Mouse (Mus musculus): ENCODE results near the gene Ccdc181.

The Ccdc181 gene

GRCm38 (mm10) chr1:164284007-164284406 lies 8.6 kb downstream of the Ccdc181 start:
- no peak for DNase-seq (ENCODE audit: low read depth, low spot score)

DNA sequence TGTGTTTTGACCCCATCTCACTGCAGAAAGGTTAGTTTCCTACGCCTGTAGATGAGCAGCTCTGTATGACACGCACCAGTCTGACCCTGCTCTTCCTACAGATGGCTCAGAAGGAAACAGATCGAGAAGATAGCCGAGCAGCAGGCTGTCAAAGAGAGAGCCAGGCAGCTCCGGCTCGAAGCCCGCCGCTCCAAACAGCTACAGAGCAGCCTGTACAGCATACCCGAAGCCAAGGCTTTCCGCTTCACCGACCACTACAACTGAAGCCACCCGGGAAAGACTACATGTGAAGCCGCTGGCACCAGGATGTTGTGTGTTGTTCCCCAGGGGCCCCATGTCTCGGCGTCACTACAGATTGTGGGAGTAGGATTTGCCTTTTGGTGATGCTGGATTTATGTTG lies 12.0 kb downstream of the Ccdc181 start:
- DNase-seq (ENCODE audit: low read depth, low spot score), result no peak

DNA sequence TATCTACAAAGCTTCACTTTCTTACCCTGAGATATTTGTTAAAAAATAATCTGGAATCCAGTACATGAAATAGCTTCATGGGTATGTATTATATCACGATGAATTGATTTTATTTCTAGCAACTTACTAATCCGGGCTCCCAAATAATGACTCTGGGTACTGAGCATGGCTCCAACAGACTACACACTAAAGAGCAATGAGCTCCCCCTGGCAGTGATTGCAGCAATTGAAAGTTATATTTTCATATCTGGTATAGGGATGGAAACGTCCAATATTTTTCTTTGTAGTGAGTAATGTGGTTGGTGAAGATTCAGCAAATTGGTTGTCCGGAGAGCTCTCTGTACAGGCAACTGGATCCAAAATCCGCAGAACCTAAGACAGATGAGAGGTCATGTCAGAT lies 16.7 kb downstream of the Ccdc181 start:
- DNase-seq (ENCODE audit: low read depth, low spot score), result no peak

DNA sequence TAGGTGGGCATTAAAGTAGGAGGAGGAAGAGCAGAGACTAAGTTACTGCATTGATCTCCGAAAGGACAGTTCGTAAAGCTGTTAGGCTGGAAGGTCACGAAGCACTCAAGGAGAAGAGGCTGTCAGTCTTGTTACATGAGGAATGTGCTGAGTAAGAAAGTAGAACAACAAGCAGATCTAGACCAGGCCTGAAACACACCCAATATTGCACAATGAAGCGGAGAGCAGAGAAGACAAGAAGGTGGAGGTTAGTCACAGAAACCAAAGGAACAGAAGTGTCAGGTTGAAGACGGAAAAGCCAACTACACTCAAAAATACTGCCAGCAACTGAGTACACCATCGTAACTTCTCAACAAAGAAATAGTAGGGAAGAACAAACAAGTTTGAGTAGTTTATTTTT lies 18.7 kb downstream of the Ccdc181 start:
- no peak for DNase-seq (ENCODE audit: low read depth, low spot score)

DNA sequence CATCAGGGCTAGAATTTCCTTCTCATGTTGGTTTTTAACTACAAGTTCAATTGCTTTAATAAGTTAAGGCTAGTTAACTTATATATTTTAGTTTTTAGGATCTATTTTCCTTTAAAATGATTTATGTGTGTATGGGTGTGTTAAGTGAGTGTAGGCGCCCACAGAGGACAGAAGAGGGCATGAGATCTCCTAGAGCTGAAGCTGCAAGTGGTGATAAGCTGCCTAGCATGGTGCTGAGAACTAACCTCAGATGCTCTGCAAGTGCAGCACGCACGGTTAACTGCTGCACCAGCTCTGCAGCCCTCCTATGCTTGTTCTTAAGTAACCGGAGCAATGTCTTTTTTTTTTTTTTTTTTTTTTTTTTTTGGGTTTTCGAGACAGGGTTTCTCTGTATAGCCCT lies 21.1 kb downstream of the Ccdc181 start:
- DNase-seq (ENCODE audit: low read depth, low spot score), result no peak

- no peak for DNase-seq (ENCODE audit: low read depth, low spot score)
Measured at GRCm38 (mm10) chr1:164301949-164302348, 26.6 kb downstream of the Ccdc181 start.

GRCm38 (mm10) chr1:164303821-164304220 lies 28.4 kb downstream of the Ccdc181 start, which contains the start of gene Nme7:
TSS of gene Nme7 (plus strand) at chr1:164304121.
- no peak for DNase-seq (ENCODE audit: low read depth, low spot score)

DNA sequence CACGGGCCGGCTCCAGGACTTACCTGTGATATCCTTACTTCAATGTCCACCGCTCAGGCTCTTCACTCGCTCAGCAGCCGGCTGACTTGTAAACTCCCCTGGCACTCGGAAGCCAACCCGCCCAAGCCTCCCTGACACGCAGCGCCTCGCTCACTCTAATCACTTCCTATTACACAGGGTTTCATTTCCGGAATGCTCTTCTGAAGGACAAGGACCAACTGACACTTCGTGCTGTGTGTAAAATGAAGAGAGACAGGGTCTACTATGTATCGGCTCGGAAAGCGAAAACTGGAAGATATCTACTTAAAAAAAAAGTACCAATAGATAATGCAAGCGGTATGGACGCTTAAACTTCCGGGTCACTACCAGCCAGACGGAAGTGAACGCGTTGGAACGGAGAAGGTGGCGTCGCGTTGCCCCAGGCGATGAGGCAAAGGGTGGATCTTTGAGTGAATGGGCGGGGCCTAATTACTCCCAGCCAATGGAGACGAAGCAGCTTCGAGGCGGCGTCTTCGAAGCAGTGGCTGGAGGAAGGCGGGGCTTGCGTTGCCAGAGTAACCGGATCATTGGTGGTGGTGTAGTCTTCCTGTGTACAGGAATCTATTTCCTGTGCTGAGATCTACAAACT lies 31.9 kb downstream of the Ccdc181 start, which contains the start of gene Blzf1:
Blzf1 (minus strand) TSS at position 366 of the 628 bp plus-strand sequence.
- peak; percentile 98 for DNase-seq (ENCODE audit: low read depth, low spot score)

DNA sequence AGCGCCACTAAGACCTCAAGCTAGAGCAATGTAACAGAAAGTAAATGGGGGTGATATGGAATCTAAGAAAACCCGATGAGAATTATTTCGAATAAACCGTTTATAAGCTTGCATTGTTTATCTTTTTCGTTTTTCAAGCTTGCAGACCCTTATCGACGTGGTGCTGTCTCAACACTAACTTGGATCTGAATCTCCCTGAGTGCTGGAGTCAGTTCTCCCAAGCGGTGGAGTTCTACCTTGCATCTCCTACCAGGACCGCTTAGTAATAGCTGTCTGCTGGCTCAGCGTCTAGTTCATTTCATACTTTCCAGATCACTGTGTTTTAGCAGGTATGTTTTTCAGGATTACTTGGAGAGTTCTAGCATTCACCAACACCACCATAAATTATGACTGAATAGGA lies 32.5 kb downstream of the Ccdc181 start:
- no peak for DNase-seq (ENCODE audit: low read depth, low spot score)

- DNase-seq (ENCODE audit: low read depth, low spot score), result no peak
Measured at GRCm38 (mm10) chr1:164314085-164314484, 38.7 kb downstream of the Ccdc181 start.

DNA sequence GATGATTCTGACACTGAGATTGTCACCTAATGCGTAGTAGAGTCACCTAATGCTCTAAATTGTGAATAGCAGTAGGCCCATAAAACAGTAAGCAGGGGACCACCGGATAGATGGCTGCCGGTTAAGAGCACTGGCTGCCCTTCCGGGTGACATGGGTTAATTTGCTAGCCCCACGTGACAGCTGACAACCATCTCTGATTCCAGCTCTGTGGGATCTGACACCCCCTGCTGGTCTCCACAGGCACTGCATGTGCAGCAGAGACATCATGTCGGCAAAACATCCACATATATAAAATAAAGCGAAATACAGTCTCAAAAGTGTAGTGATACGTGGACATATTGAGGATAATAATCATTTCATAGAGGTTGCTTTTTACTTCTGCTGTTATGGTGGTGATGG lies 39.9 kb downstream of the Ccdc181 start:
- peak; percentile 44 for DNase-seq (ENCODE audit: low read depth, low spot score)

DNA sequence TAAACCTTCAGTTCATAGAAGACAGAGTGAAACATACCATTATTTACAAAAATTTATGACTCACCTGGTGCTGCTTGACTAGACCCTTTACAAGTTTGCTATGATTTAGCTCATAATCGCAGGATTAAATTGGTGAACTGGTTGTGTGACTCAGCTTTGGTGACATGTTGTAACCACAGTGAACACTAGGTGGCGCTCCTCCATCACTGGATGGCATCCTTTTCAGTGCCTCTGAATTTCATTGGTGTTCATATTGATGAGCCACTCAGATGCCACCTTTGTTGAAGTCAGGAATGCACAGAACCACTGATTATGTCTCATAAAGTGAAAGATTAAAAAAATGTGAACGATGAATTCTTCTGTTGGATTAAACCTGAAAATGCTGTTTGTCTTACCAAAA lies 41.3 kb downstream of the Ccdc181 start:
- DNase-seq (ENCODE audit: low read depth, low spot score), result peak; percentile 68

DNA sequence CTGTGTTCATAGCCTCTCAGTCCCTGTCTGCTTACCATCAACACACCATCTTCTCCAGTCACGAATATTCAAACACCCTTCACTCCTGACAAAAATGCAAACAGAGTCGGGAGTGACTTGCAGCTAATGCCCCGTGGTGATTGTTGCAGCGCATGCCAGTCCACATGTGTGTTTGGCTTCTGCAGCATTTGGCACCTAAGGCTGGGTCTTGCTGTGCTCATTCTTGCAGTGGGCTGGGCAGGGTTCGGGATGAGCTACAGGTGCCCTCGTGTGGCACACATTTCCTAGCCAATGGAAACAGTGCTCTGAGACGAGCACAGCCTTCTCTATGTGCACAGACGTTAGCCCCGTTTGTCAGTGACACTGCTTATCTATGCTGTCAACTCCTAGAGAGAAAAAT lies 41.9 kb downstream of the Ccdc181 start:
- DNase-seq (ENCODE audit: low read depth, low spot score), result no peak

DNA sequence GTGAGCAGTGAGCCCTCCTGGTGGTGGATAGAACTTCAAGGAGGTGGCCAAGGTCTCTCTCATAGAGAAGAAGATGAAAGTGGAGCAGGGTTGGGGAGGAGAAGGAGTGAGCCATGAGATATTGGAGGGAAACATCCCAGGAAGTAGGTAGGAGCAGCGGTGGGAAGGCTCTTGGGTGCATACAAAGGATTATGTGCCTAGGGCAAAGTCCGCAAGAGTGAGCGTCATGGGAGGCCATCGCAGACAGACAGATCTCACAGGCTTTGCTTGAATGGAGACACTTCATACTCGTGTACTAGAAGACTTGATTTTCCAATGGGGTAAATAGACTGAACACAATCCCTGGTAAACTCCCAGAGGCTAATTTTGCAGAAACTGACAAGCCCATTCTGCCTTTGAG lies 43.1 kb downstream of the Ccdc181 start:
- no peak for DNase-seq (ENCODE audit: low read depth, low spot score)

DNA sequence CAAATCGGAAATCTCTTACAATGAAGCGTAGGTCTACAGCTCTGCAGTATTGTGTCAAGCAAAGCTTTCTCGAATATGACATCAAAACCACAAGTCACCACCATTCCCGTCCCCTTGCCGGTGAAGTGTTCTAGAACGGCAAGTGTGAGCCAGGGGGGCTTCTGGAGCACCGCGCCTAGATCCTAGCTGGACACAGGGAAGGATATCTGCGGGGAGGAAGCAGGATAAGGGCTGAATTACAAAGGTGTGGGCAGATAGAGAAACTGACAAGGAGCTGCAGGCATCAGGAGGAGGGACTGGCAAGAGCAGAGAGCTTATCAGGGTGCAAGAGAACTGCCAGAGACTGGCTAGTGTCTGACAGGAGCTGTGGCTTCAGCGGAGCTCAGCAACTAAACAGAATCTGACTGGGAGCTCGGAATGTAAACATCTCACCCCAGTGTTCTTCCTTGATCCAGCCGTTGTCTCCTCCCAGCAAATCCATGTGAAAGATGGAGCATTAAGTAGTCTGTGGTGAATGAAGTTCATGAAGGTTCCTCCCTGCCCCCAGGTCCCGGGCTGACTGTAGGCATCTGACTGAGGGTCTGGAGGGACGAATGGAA lies 44.3 kb downstream of the Ccdc181 start:
- DNase-seq (ENCODE audit: low read depth, low spot score), result no peak

- DNase-seq (ENCODE audit: low read depth, low spot score), result no peak
Measured at GRCm38 (mm10) chr1:164320731-164321130, 45.3 kb downstream of the Ccdc181 start.

DNA sequence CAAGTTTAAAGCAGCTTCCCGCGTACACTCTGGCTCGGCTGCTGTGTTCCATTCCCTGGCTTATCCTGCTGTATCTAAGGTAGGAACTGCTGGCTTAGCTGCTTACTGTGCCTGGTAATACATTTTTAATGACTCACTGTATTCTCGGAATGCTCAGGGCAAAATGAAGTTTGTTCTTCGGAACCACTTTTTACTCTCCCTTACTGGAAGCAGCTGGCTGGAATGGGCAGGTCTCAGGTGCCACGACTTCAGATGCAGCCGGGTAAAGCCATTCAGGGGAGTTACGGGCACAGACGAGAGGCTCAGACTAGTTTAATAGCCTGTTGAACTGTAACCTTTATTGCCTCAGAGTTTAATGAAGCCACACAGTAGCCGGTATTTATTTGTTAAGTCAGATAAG lies 46.0 kb downstream of the Ccdc181 start:
- no peak for DNase-seq (ENCODE audit: low read depth, low spot score)

DNA sequence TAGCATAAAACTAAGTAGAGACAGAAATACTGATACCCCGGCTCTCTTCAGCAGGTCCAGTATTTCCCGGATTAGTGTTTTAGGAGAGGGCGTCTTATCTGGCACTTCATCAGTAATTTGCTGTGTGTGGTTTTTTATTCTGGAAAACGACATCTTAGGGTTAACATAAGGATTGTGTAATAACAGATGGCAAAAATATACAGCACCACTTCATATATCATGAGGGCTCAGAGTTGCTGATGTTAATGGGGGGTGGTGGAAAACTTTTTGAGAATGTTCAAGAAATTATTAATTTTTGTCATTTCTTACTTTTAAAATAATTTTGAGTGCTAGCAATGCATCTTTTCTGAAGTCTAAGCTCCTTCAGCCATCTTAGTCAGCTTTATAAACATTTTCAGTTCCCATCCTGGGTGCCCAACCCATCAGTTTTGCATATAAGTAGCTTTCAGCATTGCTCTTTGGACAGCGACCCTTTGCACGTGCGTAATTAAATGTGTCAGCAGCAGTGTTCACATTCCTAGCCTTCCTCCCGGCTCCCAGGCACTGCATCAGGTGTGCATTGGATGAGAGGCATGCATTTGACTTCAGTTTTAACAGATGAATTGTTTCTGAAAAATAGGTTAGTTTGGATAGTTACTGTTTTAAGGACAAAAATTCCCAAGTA lies 47.7 kb downstream of the Ccdc181 start:
- DNase-seq (ENCODE audit: low read depth, low spot score), result no peak

DNA sequence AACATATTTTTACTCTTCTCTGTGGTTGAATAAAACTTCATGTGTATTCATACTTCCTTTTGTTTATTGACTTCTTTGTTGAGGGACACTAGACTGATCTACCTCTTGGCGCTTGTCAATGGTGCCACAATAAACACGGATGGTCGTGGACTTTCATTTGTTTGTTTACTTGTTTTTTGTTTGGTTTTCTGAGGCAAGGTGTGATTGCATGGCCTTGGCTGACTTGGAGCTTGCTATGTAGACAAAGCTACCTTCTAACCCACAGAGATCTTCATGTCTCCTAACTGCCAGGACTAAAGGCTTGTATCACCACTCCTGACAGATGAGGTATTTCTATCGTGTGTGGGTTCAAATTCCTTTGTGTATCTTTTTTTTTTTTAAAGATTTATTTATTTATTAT lies 48.8 kb downstream of the Ccdc181 start:
- no peak for DNase-seq (ENCODE audit: low read depth, low spot score)

DNA sequence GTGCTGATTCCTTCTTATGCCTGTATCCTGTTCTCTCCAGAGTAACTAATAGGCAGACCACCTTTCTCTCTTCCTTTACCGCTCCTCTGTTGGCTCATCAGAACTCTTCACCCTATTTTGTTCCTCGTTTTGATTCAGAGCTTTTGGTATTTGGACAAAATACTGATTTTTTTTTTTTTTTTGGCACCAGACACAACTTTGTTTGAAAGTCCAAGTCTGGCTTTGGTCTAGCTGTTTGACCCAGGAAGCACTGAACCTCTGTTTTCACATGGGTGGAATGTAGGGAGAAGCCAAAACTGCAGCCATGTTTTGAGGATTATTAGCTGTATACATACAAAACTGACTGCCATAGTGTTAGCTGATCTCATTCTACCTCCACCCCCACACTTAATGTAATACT lies 49.5 kb downstream of the Ccdc181 start:
- no peak for DNase-seq (ENCODE audit: low read depth, low spot score)

DNA sequence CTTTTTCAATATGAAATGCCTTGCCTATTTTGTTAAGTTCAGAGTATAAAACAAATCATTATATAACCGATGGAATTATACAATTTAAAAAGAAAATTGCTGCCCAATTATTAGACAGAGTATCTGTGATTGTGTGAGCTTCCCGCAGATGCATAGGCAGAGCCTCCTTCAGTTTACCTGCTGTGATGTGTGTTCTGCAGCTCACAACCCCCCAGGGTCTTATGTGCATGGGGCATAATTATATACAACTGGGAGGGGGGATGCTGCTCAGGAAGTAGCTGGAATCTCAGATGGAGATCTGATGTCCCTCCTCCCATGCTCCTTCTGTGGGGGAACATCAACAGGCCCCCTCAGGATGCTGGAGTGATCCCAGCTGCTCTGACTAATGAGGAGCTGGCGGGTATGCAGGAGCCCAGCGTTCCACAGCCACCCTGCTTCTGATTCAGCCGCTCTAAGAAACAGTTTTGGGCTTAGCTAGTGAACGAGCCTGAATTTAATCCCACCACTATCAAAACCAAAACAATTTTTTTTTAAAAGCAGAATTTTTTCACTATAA lies 51.3 kb downstream of the Ccdc181 start:
- no peak for DNase-seq (ENCODE audit: low read depth, low spot score)

- DNase-seq (ENCODE audit: low read depth, low spot score), result no peak
Measured at GRCm38 (mm10) chr1:164327764-164328163, 52.4 kb downstream of the Ccdc181 start.

GRCm38 (mm10) chr1:164332559-164332958 lies 57.2 kb downstream of the Ccdc181 start:
- no peak for DNase-seq (ENCODE audit: low read depth, low spot score)

Measured in CD4-positive helper T cell, adult 2 months (primary cell).